Mouse (Mus musculus): ENCODE data around the gene Ap2b1.

Ap2b1 gene

DNA sequence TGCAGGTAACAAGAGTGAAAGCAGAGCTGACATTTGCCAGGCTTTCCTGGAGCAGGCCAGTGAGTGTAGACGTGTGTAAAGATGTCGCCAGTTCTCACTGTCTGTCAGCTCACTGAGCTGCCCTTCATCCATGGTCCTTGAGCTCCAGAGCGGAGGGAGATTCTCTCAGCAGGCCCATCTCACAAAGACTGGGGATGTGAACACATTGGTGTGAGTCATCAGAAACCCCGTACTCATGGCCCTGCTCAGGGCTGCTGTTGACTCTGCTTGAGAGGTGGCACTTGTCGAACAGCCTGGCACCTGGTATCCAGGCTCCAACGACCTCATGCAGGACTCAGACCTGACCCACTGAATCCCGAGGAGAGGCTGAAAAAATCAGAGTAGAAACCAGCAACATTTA, 105.0 kb downstream of the Ap2b1 start:
- no peak for DNase-seq

DNA sequence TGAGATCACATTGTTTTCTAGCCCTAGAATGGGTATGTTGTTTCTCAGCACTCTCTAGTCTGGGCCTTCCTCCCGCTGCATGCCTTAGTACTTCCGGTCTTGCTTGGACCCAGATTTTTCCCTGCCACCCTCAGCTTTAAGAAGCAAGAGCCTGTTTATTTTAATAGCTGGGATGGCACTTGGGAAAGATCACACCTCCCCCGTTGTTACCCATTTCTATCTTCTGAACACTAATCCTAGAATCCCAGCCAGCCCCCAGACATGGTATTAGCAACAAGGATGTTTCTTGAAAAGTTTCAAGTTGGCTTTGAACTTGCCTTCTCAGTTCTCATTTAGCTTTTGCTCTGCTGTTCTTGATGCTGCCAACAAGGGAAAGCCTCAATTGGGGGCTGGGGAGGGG, 107.6 kb downstream of the Ap2b1 start:
- DNase-seq, result no peak

DNA sequence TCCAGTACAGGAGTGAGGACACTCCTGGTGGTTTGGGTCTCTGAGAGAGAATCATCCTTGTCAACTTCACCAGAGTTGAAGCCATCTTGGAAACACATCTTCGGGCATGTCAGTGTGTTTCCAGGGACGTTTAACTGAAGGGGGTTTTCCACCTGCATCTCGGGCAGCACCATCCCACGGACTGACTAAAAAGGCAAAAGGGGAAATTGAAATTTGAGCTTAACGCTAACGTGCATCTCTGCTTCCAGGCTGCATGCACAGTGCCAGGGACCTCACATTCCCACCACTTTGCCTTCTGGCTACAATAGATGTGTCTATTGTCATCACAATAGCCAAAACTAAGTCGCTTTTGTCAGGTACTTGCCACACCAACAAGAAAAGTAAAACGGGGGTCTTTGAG, 109.4 kb downstream of the Ap2b1 start:
- no peak for DNase-seq

DNA sequence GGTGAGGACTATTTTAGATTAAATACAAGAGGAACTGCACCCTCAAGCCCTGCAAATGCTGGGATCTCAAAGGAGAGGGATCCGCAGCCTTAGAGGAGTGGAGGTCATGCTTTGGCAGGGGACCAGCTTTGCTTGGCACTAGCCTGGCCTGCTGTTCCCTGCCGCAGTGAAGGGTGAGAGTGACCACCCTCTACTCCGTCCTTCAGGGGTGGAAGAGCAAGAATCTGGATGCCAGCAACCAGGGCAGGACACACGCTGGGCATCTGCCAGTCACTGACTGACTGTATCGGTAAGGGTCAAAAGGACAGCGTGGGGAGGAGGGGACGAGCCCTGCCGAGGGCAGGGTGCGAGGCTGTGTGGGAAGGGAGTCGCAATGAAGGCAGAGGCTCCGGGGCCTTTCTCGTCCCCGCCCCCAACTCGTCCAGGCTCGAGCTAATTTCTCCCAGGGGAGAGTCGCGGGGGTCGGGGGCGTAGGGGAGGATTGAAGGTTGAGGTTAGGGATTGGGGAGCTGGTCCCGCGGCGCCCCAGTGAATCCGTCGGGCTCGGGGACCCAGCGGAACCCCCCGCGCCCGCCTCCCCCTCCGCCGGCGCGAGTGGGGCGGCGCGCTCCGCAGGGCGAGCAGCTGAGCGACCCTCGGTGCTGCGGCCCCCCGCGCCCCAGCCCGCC, 110.4 kb downstream of the Ap2b1 start, which contains the start of gene Rasl10b:
TSS of gene Rasl10b (plus strand) at position 51 of the 668 bp plus-strand sequence.
- no peak for DNase-seq

DNA sequence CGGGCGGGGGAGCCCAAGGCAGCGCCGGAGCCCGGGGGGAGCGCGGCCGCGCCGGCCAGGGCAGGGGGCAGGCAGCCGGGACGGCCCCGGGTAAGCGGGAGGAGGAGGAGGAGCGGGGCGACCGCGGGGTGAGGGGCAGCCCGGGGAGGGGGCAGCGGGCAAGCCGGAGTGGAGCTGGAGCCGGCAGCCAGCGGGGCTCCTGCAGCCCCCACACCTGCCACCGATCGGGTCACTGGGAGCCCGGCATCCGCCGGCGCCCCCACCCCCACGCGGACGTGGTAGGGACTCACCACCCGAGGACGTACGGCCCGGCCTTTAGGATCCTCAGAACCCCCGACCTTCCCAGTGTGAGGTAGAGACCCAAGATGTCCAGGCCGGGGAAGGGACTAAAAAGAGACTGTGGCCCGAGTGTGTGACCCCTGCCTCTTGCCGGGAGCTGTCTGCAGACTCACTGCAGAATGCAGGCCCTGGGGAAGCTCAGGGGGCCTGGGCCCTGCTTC, 111.0 kb downstream of the Ap2b1 start:
- no peak for DNase-seq

DNA sequence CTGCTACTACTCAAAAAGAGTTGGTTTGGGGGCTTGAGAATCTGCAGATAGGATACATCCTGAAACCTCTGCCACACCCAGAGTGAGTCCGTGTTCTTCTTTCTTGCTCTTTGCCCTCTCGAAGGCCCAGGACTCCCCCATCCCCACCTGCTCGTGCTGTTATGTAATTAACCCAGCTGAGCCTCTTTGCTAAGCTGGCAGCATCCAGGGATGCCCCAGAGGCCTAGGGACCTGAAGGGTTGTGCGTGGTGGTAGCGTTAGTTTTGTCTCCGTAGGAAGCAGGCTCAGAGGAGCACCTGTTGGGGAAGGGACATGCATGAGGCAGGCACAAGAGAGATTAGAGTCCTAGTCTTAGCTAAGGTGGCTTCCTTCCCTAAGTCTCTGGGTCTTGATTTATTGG, 111.7 kb downstream of the Ap2b1 start:
- no peak for DNase-seq

DNA sequence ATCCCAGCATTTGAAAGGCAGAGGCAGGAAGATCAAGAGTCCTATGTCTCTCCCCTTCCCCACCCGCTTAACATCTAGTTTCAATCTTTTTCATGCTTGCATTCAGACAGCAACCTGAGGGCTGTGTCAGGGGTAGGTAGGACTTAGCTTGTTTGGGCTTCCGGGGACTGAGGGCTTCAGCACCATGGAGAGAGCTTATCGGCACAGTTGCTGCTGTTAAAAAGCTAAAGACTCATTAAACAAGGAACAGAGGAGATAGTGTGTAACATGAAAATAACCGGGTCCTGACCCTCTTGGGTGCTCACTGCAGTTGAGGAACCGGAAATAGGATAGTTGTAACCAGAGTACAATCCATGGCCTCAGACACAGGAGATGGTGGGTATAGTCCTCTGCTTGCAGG, 118.3 kb downstream of the Ap2b1 start:
- DNase-seq, result no peak

DNA sequence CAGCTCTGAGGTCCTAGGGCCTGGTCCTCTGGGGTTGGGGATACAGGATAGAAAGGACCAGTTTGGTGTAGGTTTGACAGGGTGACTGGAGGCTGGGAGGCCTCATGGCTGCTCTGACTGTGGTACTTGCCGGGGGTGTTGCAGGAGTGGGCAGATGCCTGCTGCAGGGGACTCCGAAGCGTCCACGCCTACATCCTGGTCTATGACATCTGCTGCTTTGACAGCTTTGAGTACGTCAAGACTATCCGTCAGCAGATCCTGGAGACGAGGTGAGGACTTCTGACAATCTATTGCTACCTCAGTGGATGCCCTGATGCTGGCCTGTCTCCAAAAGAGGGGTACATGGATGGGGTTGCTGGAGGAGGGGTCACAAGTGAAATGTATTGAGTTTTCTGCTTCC, 118.9 kb downstream of the Ap2b1 start:
- DNase-seq, result peak; percentile 65

DNA sequence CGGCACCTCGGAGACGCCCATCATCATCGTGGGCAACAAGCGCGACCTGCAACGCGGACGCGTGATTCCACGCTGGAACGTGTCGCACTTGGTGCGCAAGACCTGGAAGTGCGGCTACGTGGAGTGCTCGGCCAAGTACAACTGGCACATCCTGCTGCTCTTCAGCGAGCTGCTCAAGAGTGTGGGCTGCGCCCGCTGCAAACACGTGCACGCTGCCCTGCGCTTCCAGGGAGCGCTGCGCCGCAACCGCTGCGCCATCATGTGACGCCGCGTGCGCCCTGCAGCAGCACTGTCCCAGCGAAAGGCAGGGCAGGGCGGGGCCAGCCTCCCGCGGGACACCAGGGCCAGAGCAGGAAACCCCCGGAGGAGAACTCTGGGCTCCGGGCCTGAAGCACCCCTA, 119.7 kb downstream of the Ap2b1 start:
- peak; percentile 75 for DNase-seq

DNA sequence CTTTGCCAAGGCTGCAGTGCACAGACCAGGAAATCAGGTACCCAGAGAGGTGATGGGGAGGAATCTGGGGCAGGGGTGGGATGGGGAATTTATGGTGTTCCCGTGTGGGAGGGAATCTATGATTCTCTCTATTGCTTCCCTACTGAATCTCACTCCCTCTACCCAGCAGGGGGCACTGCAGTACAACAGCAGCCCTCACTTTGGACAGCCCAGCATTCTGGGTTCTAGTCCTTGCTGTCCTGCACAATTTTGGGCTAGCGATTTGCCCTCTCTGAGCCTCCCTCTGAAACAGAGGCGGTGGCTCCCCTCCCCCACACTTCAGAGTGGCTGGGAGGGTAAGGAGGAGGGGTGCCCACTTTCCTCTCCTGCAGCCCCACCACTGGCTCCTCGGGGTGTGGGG, 121.5 kb downstream of the Ap2b1 start:
- DNase-seq, result no peak

DNA sequence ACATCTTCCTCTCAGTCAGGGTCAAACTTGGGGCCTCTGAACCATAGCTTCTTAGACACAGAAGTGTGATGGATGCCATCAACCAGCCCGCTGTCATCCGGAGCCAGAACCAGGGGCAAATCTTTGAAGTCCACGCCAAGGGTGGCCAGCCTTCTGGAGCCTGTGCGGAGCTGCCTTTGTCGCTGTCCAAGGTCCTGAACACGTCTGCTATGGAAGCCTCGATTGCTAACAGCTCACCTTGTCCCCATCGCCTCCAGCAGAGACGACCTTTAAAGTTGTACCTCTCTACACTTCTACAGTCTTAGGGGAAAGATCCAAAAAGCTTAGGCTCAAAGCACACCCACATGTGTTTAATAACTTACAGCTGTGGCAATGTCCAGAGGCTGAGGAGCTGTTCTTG, 122.5 kb downstream of the Ap2b1 start:
- no peak for DNase-seq

DNA sequence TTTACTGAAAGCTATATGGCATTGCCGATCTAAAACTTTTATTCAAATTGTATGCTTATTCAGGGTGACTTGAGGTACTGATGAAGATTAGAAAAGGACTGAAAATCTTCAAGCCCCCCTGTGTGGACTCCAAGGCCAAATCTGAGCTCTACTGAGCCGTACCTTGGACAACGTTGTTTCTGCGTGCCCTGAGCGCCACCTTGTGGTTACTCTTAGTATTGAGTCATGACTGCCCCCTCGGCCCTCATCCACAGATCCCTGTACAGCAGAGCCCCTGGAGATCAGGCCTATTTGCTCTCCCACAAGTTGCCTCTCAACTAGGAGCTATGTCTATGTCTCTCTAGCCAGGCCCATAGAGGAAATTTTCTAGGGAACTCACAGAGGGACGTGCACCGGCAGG, 125.9 kb downstream of the Ap2b1 start:
- DNase-seq, result peak; percentile 55

DNA sequence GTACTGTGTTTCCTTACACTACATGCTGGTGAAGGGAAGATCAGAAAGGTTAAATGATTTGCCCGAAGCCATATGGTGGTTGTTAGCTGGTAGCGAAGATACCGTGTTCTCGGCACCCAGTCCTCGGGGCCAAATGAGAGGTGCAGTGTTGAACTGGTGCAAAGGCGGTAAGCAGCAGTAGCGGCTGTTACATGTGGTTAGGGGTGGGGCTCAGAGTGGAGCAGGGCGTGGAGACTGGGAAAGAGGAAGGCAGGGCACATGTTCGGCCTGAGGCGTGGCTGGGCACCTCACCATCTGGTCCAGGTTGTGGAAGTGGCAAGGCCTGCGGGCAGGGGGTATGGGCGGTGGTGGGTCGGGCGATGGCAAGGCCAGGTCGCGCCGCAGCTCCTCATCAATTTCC, 128.1 kb downstream of the Ap2b1 start:
- DNase-seq, result no peak

DNA sequence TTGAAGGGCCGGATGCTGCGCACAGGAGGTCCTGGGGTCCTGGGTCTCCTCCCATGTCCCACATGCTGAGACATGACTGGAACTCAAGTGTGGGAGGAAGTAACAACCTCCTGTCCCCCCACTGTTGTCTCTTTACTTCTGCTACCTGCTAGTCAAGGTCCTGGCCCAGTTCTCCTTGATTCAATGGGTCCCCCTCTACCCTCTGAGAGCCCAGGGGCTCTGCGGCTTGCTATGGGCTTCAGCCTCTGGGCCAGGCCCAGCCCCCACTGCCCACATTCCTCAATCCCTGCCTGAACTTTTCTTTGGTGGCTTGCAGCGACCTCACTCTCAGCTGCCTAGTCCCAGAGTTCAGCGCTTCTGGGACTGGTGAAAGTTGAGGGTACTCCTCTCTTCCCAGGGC, 130.5 kb downstream of the Ap2b1 start, which contains the start of gene Gas2l2:
TSS of gene Gas2l2 (minus strand) at position 101 of the 400 bp plus-strand sequence.
- no peak for DNase-seq

DNA sequence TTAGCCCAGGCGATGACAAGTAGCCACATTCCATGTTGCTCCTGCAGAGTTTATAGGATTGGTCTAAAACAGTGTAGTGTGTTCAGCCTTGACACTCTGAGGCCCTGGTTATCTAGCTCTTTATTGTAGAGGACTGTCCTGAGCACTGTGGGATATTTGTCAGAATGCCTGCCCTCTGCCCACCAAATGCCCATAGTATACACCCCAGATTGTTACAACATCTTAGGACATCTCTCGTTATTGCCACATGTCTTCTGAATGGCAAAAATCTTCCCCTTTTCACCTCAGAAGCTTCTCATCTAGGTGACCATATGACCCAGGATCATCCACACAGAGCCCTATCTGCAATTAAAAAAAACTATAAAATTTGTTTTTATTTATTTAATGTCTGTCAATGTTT, 133.7 kb downstream of the Ap2b1 start:
- no peak for DNase-seq

DNA sequence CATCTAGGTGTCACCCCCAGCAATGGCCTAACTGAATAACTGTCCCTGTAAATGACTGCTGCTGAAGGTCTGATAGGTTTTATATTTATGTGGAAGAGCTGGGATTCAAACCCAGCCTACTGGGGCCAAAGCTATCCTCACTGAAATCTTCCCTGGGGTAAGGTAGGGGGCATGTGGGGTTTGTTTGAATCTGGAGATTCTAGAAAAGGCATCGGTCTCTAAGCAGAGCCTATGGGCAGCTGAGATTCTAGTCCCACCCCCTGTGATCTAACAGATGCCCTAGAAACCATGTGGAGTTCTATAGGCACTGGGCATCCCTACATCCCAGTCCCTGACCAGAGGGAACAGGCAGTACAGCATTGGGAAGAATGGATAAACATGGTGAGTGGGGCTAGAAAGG, 138.6 kb downstream of the Ap2b1 start, which contains the start of gene 1700020L24Rik:
TSS of gene 1700020L24Rik (plus strand) at position 301 of the 400 bp plus-strand sequence.
- DNase-seq, result no peak

DNA sequence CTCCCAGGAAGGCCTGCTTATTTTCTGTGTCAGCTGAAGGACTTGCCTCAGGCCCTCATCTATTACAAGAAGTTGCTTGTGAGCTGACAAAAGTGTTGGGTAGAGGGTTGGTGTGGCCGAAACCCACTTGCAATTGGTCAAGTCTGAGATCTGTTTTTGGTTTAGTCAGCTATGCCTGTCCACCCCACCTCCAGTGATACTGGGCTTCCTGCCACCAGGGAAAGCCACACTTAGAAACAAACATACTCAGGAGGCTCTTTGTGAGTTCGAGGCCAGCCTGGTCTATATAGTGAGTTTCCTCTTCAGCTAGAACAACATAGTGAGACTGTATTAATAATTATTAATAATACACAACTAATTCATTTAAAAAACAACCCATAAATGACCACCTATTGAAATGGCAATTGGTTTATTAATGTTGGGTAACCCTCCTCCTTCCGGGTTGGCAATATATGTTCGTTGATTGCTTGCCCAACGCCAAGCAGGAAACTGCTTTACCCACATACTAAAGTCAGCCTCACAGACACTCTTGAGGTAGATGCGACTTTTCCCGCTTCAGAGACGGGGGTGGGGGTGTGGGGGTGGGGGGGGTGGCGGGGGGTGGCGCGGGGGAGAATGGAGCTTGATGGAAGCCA, 140.7 kb downstream of the Ap2b1 start:
- no peak for DNase-seq

DNA sequence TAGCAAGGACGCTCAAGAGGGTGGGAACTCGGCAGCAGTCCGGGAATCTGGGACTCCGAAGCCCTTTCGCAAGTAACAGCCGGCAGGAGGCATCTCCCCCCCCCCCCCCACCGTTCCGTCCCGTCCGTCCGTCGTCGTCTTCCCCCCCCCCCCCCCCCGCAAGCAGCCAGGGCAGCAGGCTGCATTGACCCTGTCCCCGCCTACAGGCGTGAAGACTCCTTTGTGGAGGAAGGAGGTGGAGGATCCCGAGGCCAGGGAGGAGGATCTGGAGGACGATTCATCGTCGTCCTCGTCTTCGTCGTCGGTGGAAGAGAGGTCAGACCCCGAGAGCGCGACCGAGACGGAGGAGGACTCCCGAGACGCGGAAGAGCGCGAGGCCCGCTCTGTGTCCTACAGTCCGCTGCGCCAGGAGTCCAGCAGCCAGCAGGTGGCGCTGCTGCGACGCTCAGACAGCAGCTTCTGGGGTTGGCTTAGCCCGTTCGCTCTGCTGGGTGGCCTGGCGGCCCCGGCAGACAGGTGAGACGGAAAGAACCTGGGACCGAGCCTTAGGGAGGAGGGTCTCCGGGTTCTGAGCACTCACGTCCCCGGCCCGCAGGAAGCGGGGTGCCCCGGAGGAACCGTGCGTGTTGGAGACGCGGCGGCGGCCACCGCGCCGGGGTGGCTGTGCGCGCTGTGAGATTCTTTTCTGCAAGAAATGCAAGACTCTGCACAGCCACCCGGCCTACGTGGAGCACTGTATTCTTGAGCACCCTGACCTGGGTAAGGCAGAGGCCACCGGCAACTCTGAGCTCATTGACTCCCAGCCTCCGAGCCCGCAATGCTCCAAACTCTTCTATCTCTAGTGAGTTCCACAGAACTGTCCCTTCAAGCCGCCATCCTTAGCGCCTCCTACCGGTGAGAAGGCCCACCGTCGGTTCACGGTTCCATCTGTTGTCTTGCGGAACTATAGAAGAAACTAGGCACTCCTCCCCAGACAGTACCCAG, 141.5 kb downstream of the Ap2b1 start:
- peak; percentile 87 for DNase-seq

DNA sequence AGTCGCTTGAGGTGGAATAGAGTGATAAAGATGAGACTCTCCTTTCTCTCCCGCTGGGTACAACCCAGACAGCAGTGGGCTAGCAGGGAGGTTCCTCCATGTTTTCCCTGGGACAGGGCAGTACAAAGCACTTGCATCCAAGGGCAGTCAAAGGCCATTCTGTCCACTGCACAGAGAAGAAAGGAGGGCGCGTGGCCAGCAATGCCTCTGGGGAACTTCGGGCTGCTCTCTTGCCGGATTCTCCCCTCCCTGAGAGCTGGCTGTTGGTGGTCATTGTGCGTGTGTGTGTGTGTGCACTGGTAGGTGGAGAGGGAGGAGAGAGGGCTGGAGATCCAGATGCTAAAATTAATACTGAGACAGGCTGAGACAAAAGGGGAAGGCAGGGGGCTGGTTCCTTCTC, 142.4 kb downstream of the Ap2b1 start:
- peak; percentile 71 for DNase-seq

DNA sequence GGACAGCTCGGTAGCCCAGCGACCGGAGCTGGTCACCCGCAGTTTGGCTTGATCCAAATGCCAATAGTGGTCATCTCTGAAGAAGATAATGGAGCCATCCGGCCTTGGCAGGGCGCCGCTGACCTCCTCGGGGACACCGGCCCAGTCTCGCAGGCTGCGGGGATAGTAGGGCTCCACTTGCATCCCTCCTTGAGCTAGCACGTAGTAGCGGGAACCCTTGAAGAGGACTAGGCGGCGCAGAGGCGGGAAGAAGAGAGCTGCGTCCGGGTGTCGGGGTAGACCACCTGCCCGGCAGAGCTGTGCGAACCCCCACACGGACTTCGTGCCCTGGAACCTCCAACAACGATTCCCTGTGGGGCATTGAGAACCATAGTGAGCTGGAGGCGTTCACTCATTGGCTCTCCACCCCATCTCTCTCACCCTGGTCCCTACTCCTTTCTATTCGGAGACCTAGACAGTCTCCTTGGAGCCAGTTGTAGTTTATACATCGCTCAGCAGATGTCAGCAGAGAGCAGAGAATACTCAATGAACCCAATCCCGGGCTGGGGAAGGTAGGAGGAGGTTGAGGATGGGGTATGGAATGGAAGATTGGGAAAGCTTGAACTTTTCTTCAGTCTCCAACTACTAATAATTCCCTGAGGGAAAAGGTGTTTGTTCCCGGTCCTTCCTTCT, 143.9 kb downstream of the Ap2b1 start:
- DNase-seq, result peak; percentile 62

DNA sequence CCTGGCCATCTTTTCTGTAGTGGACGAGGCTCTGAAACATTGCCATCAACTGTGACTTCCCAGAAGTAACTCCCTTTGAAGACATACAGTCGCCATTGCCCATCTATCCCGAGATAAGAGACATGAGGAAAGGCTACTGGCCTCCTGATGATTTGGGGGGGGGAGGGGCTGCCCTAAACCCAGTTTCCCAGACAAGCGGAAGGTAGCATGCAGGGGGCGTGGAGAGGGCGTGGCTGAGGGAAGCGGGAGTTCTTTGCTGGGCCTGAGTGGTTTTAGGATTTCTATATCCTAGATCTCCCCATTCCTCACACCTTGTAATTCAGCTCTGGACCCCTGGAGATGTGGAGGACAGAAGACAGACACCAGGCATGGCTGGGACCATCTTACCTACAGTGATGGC, 145.0 kb downstream of the Ap2b1 start:
- no peak for DNase-seq

DNA sequence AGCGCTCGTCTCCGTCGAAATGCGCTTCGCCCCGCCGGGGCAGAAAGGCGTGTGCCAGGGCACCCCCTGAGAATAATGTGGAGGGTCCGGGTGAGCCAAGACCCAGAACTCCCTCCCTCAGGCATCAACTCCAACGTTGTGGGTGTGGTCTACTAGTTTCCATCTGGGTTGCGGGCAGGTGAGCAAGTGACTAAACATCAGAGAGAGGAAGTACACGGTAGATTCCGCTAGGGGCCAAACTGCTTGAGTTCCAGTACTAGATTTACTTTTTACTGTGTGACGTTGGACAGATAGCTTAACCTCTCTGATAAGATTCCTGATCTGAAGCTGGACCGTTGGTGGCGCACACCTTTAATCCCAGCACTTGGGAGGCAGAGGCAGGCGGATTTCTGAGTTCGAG, 146.2 kb downstream of the Ap2b1 start:
- no peak for DNase-seq

DNA sequence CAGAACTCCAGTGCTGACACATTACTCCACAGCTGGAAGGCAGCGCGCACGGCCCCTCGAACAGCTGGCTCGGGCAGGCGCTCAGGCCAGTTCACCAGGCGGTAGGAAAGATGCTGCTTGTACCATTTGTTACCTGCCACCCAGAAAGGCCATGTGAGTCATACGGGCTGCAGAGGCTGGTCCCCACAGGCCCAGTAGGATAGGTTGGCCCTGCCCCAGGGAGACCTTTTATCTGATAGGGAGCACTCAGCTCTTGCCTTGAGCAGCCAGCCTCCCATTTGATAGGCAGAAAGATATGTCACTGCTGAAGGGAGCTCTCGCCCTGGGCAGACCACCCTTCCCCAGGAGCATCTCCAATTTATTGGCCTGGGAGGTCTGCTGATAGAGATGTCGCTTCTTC, 148.8 kb downstream of the Ap2b1 start:
- DNase-seq, result no peak

All from layer of hippocampus, adult 9-11 months (tissue).